Mouse (Mus musculus): ENCODE data around the gene Gm11756. TPM values are rescaled to one million over a fixed set of nuclear protein-coding genes. Genes with fewer than 3 reads are reported as not detected.
"Not testable (repeated sequence)": the region's sequence is repeated elsewhere in the genome, so short reads cannot be mapped to it uniquely, and the experiment has no call there.

Gene Gm11756
- total RNA-seq (2021): under 1 TPM in 1 of 2 experiments, not detected in 1; 0.80 TPM
- long read RNA-seq, experiment 1: 0 reads
- long read RNA-seq, experiment 2: 0 reads

DNA sequence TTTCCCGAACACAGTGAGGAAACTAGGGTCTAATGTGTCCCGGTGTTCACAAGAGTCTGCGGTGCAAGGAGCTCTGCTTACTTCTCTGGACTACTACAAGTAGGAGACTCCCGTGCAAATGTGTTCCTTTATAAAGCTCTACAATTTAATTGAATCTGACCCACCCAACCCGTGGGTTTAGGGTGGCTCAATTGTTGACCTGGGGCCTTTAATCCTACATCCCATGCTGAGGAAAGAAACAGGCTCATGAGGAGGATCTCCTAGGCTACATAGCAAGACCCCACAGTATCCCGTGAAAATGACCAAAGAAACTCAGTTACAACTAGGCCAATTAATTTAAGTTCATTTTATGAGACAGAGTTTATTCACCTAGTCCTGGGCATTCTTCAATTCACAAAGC is at the start of gene Gm11756:
TSS of gene Gm11756 (minus strand) at position 101 of the 400 bp plus-strand sequence.
- not testable (repeated sequence) for DNase-seq

DNA sequence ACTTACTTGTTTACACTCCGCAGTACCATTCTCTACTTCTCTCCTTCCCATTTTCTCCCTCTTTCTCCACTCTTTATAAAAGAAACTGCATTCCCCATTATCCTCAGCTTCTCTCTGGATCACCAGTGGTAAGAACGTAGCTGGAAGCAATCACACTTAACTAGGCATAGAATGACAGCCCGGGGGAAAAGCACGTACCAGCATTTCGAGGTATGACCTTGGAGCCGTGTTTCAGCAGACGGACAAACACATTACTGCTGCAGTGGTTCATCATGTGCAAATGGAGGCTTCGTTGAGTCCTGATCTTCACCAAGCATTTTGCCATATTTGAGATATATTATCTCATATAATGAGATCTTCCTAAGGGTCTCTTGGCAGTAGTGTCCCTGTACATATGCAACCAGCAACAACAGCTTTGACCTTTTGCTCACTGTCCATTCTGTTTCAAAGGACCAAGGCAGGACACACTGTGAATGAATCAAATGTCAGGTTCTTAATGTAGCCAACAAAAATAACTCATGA is 29.9 kb upstream of the Gm11756 start, which contains the start of gene 2310002L09Rik:
TSS of gene 2310002L09Rik (minus strand) at position 472 of the 522 bp plus-strand sequence.
- DNase-seq: peak; percentile 13

DNA sequence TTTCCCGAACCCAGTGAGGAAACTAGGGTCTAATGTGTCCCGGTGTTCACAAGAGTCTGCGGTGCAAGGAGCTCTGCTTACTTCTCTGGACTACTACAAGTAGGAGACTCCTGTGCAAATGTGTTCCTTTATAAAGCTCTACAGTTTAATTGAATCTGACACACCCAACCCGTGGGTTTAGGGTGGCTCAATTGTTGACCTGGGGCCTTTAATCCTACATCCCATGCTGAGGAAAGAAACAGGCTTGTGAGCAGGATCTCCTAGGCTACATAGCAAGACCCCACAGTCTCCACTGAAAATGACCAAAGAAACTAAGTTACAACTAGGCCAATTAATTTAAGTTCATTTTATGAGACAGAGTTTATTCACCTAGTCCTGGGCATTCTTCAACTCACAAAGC is 14.7 kb downstream of the Gm11756 start, which contains the start of gene Gm13871:
TSS of gene Gm13871 (minus strand) at position 101 of the 400 bp plus-strand sequence.
- not testable (repeated sequence) for DNase-seq

DNA sequence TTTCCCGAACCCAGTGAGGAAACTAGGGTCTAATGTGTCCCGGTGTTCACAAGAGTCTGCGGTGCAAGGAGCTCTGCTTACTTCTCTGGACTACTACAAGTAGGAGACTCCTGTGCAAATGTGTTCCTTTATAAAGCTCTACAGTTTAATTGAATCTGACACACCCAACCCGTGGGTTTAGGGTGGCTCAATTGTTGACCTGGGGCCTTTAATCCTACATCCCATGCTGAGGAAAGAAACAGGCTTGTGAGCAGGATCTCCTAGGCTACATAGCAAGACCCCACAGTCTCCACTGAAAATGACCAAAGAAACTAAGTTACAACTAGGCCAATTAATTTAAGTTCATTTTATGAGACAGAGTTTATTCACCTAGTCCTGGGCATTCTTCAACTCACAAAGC is 29.5 kb downstream of the Gm11756 start, which contains the start of gene Gm11757:
TSS of gene Gm11757 (minus strand) at position 101 of the 400 bp plus-strand sequence.
- DNase-seq: not testable (repeated sequence)

DNA sequence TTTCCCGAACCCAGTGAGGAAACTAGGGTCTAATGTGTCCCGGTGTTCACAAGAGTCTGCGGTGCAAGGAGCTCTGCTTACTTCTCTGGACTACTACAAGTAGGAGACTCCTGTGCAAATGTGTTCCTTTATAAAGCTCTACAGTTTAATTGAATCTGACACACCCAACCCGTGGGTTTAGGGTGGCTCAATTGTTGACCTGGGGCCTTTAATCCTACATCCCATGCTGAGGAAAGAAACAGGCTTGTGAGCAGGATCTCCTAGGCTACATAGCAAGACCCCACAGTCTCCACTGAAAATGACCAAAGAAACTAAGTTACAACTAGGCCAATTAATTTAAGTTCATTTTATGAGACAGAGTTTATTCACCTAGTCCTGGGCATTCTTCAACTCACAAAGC is 44.4 kb downstream of the Gm11756 start, which contains the start of gene Gm11758:
TSS of gene Gm11758 (minus strand) at position 101 of the 400 bp plus-strand sequence.
- not testable (repeated sequence) for DNase-seq

Other genes with a start within 250 kb of the Gm11756 start
- gene Gm428, start 237.2 kb downstream of the Gm11756 start, total RNA-seq (2021): not detected
- not detected for gene Rasef, start 129.8 kb downstream of the Gm11756 start, total RNA-seq (2021)
- gene Gm11758, start 44.5 kb downstream of the Gm11756 start, total RNA-seq (2021): not detected
- under 1 TPM in 1 of 2 experiments, not detected in 1; 0.33 TPM for gene Gm11757, start 29.6 kb downstream of the Gm11756 start, total RNA-seq (2021)
- under 1 TPM in 1 of 2 experiments, not detected in 1; 0.33 TPM for gene Gm13871, start 14.8 kb downstream of the Gm11756 start, total RNA-seq (2021)
- 100 to 1,000 TPM in 1 of 2 experiments, 10 to 100 TPM in 1; 99.0 to 213 TPM for gene 2310002L09Rik, start 30.1 kb upstream of the Gm11756 start, total RNA-seq (2021)
- under 1 TPM; 0.56 to 0.61 TPM for gene Frmd3, start 92.7 kb upstream of the Gm11756 start, total RNA-seq (2021)

Measured in gastrocnemius, postnatal 25 days (tissue).